Mouse (Mus musculus) hindbrain, embryonic 10.5 days (tissue): Measurements from ENCODE around the gene Sh3glb1. TPM values are rescaled to one million over a fixed set of nuclear protein-coding genes. Genes with fewer than 3 reads are reported as not detected.
"Not testable (repeated sequence)": the region's sequence is repeated elsewhere in the genome, so short reads cannot be mapped to it uniquely, and the experiment has no call there.

ENCODE experiments used
- DNase-seq: peaks from one replicate; pipeline ENCODE4 v3.0.0-alpha.2; 2017; ENCODE audit warnings: low spot score
- H3K27ac ChIP-seq: fragments of 300-500 bp; sonication (generic); 2 replicates; pipeline ENCODE4 v1.5.1; 2016; ENCODE audit warnings: mild to moderate bottlenecking, moderate library complexity
- H3K27me3 ChIP-seq: fragments of 300-500 bp; sonication (generic); 2 replicates; pipeline ENCODE4 v1.6.1; 2016; ENCODE audit warnings: mild to moderate bottlenecking; ENCODE audit not compliant: poor library complexity, insufficient read depth, severe bottlenecking
- H3K36me3 ChIP-seq: fragments of 300-500 bp; sonication (generic); 2 replicates; pipeline ENCODE4 v1.6.1; 2016; ENCODE audit warnings: mild to moderate bottlenecking, moderate library complexity
- H3K4me1 ChIP-seq: fragments of 300-500 bp; sonication (generic); replicated peaks from 2 replicates; pipeline ENCODE4 v1.6.1; 2016; ENCODE audit warnings: mild to moderate bottlenecking
- H3K4me3 ChIP-seq: fragments of 300-500 bp; sonication (generic); 2 replicates; pipeline ENCODE4 v1.5.1; 2016; ENCODE audit warnings: mild to moderate bottlenecking, moderate library complexity
- H3K9me3 ChIP-seq: fragments of 300-500 bp; sonication (generic); 2 replicates; pipeline ENCODE4 v1.6.1; 2016; ENCODE audit warnings: mild to moderate bottlenecking, moderate library complexity
- WGBS: fragments of 180-500 bp; shearing (Covaris S2); methylation state at CpG from one replicate; pipeline ENCODE4 v1.1.7; 2016; 5-methylcytosine and 5-hydroxymethylcytosine counted together
- polyA plus RNA-seq: library from polyadenylated mRNA; unstranded; fragments of >200 nt; fragmentation: Nextera tagmentation; extraction: Ambion mirVana; gene quantifications from 2 replicates; pipeline ENCODE4 v1.2.1, GENCODE M21; 2016

Sh3glb1 gene
- 75.9 and 82.2 TPM in 2 replicates for polyA plus RNA-seq

DNA sequence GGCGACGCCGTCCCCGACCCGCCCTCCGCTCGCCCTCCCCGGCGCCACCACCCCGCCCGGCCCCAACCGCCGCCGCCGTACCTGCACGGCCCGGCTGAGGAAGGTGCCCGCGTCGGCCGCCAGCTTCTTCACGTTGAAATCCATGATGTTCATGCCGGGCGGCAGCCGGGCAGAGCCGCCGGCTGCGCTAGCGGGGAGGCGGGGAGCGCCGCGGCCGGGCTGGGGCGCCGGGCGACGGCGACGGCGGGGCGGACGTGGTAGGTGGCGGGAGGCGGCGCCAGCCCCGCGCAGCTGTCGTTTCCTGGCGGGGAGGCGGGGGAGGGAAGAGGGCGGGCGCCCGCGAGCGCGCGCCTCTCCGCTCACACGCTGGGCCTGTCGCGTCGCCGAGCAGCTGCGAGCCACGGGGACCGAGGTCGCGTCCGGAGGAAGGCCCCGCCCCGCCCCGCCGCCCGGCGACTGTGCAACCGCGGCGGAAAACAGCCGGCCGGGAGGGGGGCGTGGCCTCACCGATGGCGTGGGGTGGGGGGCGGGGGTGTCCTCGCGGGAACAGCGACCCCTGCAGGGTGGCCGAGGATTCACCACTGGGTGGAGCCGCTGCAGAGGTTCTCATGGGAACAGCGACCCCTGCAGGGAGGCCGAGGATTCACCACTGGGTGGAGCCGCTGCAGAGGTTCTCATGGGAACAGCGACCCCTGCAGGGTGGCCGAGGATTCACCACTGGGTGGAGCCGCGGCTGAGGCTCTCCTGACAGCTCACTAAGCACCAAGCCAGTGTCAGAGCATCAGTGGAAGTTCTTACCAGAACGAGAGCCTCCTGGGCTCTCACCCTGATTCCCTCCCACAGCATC, at the start of gene Sh3glb1:
Gene Sh3glb1, minus strand, starts transcription at position 435 of the 847 bp plus-strand sequence.
- peaks cover 32% of the 10 kb centered on the region for H3K4me1 ChIP-seq
- under 1% methylated on average over 97 of the region's 98 CpGs for WGBS
- peak within 1 kb of the TSS; percentile 98 for H3K27ac ChIP-seq
- peak; percentile 94 for DNase-seq
- H3K36me3 ChIP-seq = no peaks in the 10 kb centered on the region
- no peaks in the 10 kb centered on the region for H3K27me3 ChIP-seq
- H3K9me3 ChIP-seq = no peaks in the 10 kb centered on the region
- peak within 1 kb of the TSS; percentile 86 for H3K4me3 ChIP-seq

GRCm38 (mm10) chr3:144765161-144765560, 45.0 kb upstream of the Sh3glb1 start:
- 93% methylated on average over 4 of the region's 4 CpGs for WGBS
- Histone ChIP-seq H3K36me3 (no peaks in the 10 kb centered on the region), H3K4me1 (no peaks in the 10 kb centered on the region), H3K27ac (no peak overlapping the region), H3K27me3 (no peaks in the 10 kb centered on the region), H3K9me3 (no peaks in the 10 kb centered on the region), H3K4me3 (no peak overlapping the region)
- no peak for DNase-seq

- 77% methylated on average over 6 of the region's 6 CpGs for WGBS
- Histone ChIP-seq H3K36me3 (no peaks in the 10 kb centered on the region), H3K27ac (no peak overlapping the region), H3K4me1 (no peaks in the 10 kb centered on the region), H3K4me3 (no peak overlapping the region), H3K27me3 (no peaks in the 10 kb centered on the region), H3K9me3 (no peaks in the 10 kb centered on the region)
- DNase-seq = no peak
Measured at GRCm38 (mm10) chr3:144761454-144761853, 41.3 kb upstream of the Sh3glb1 start.

GRCm38 (mm10) chr3:144760592-144761309, 40.6 kb upstream of the Sh3glb1 start, which contains the start of gene Clca3a1:
TSS of gene Clca3a1 (minus strand) at chr3:144760977.
- Histone ChIP-seq H3K36me3 (no peaks in the 10 kb centered on the region), H3K4me1 (no peaks in the 10 kb centered on the region), H3K4me3 (no peak within 1 kb of the TSS), H3K27ac (no peak within 1 kb of the TSS), H3K9me3 (no peaks in the 10 kb centered on the region), H3K27me3 (no peaks in the 10 kb centered on the region)
- WGBS = 84% methylated on average over 11 of the region's 11 CpGs
- no peak for DNase-seq

GRCm38 (mm10) chr3:144759719-144760118, 39.6 kb upstream of the Sh3glb1 start:
- no peak overlapping the region for H3K4me3 ChIP-seq
- WGBS = 88% methylated on average over 3 of the region's 3 CpGs
- no peaks in the 10 kb centered on the region for H3K36me3 ChIP-seq
- no peaks in the 10 kb centered on the region for H3K27me3 ChIP-seq
- no peak overlapping the region for H3K27ac ChIP-seq
- no peak for DNase-seq
- H3K4me1 ChIP-seq = no peaks in the 10 kb centered on the region
- H3K9me3 ChIP-seq = no peaks in the 10 kb centered on the region

DNA sequence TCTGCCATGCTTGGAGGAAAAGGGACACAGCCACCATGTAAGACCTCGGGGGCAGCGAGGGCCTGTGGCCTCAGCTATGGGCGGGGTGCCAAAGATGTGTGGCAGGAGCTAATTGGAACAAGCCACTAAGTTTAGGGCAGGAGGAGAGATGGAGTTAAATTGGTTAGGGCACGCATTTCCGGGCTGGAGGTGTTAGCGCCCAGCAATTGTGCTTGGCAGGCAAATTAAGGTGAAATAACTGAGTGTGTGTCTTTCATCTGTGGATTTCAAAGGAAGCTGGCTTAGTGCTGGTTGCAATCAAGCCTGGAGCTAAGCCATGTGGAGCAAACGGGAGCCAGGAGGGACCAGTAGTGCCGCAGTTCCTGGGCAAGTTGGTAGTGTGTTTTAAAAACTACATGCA, 36.0 kb upstream of the Sh3glb1 start:
- not testable (repeated sequence) for H3K36me3 ChIP-seq, H3K27me3 ChIP-seq, H3K9me3 ChIP-seq, H3K27ac ChIP-seq, H3K4me3 ChIP-seq, H3K4me1 ChIP-seq, DNase-seq
- WGBS = 91% methylated on average over 8 of the region's 8 CpGs

GRCm38 (mm10) chr3:144753120-144753519, 33.0 kb upstream of the Sh3glb1 start:
- H3K4me3 ChIP-seq = no peak overlapping the region
- no peak for DNase-seq
- H3K27me3 ChIP-seq = no peaks in the 10 kb centered on the region
- WGBS = 3% methylated on average over 2 of the region's 2 CpGs
- no peaks in the 10 kb centered on the region for H3K36me3 ChIP-seq
- H3K4me1 ChIP-seq = no peaks in the 10 kb centered on the region
- H3K9me3 ChIP-seq = no peaks in the 10 kb centered on the region
- H3K27ac ChIP-seq = no peak overlapping the region

DNA sequence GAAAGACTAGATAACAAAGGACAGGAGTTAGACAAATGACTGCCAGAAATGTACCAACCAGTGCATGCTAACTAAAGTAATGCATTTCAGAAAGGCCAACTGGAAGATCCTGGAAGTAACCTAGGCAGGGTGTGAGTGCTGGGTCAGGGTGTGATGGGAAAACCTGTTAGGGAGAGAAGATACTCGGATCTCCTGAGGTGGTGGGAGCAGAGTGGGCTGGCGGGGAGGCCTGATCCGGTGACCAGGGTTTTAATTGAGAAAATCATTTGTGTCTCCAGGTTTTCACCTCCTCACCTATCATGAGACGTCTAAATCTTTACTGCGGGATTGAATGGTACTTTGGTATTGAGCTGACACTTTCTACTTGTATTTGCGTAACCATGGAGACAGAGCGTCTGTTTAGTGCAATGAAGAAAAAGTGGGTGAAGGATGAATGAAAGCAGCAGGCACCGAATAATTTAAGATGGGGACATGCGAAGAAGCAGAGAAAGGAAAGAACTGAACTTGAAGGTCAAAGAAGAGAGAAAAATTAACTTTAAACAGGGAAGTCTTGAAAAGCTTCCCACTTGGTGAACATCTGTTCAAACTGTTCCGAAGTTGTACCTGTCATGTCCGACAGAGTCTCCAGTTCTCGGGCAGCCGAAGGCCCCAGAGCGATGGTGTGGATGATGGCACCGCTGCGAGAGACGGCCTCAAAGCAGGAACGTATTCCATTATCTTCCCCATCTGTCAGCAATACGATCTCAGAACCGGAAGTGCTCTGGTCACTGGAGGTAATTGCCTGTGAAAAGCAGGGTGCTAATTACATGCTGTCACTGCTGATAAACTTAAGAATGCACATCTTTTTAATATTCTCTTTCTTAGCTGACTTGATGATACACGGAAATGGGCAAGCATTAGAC, 29.2 kb upstream of the Sh3glb1 start:
- not testable (repeated sequence) for H3K4me3 ChIP-seq, DNase-seq, H3K27me3 ChIP-seq, H3K36me3 ChIP-seq, H3K4me1 ChIP-seq, H3K9me3 ChIP-seq, H3K27ac ChIP-seq
- 70% methylated on average over 20 of the region's 21 CpGs for WGBS

GRCm38 (mm10) chr3:144747706-144748105, 27.6 kb upstream of the Sh3glb1 start:
- not testable (repeated sequence) for DNase-seq, H3K36me3 ChIP-seq, H3K4me1 ChIP-seq, H3K9me3 ChIP-seq, H3K27ac ChIP-seq, H3K27me3 ChIP-seq, H3K4me3 ChIP-seq
- WGBS = 57% methylated on average over 3 of the region's 3 CpGs

GRCm38 (mm10) chr3:144738396-144738795, 18.3 kb upstream of the Sh3glb1 start:
- not testable (repeated sequence) for H3K27ac ChIP-seq, H3K4me1 ChIP-seq, H3K4me3 ChIP-seq, H3K27me3 ChIP-seq, H3K9me3 ChIP-seq, DNase-seq, H3K36me3 ChIP-seq
- WGBS = 70% methylated on average over 24 of the region's 24 CpGs

GRCm38 (mm10) chr3:144736831-144737230, 16.7 kb upstream of the Sh3glb1 start:
- no peaks in the 10 kb centered on the region for H3K36me3 ChIP-seq

GRCm38 (mm10) chr3:144723455-144723854, 3.3 kb upstream of the Sh3glb1 start:
- Histone ChIP-seq H3K27ac (no peak overlapping the region), H3K27me3 (no peaks in the 10 kb centered on the region), H3K36me3 (no peaks in the 10 kb centered on the region), H3K4me3 (no peak overlapping the region), H3K4me1 (peaks cover 16% of the 10 kb centered on the region), H3K9me3 (no peaks in the 10 kb centered on the region)
- peak; percentile 48 for DNase-seq
- WGBS = 45% methylated on average over 4 of the region's 4 CpGs

More at GRCm38 (mm10) chr3:144736831-144737230, 16.7 kb upstream of the Sh3glb1 start:
- Histone ChIP-seq H3K4me1 (no peaks in the 10 kb centered on the region), H3K27ac (no peak overlapping the region), H3K4me3 (no peak overlapping the region), H3K9me3 (no peaks in the 10 kb centered on the region), H3K27me3 (no peaks in the 10 kb centered on the region)
- WGBS = 29% methylated on average over 9 of the region's 9 CpGs
- DNase-seq = peak; percentile 42
